Mouse (Mus musculus) adrenal gland, postnatal 25 days (tissue): ENCODE measurements around the gene Nipal3. TPM values are rescaled to one million over a fixed set of nuclear protein-coding genes. Genes with fewer than 3 reads are reported as not detected.
A peak's percentile ranks its signal among the peaks of the same experiment; 100 is the strongest.

Experiments
- DNase-seq: peaks from one replicate; pipeline ENCODE4 v3.0.0; 2021; ENCODE audit warnings: mixed read lengths
- long read RNA-seq: library from polyadenylated mRNA; stranded (forward); transcript quantifications from one replicate; pipeline ENCODE4 v2.0.0, GENCODE M21; 2021
- total RNA-seq: library from RNA; stranded (reverse); gene quantifications from 2 replicates; pipeline ENCODE4 v1.2.3, GENCODE M21; 2021

Gene Nipal3
- total RNA-seq = 12.7 and 26.6 TPM in 2 replicates
- long read RNA-seq, full-length matches to known transcripts = 3 of 9 reads
- long read RNA-seq, partial matches to known transcripts = 1 of 9 reads
- long read RNA-seq, other reads (novel, unspliced or antisense) = 5 of 9 reads

DNA sequence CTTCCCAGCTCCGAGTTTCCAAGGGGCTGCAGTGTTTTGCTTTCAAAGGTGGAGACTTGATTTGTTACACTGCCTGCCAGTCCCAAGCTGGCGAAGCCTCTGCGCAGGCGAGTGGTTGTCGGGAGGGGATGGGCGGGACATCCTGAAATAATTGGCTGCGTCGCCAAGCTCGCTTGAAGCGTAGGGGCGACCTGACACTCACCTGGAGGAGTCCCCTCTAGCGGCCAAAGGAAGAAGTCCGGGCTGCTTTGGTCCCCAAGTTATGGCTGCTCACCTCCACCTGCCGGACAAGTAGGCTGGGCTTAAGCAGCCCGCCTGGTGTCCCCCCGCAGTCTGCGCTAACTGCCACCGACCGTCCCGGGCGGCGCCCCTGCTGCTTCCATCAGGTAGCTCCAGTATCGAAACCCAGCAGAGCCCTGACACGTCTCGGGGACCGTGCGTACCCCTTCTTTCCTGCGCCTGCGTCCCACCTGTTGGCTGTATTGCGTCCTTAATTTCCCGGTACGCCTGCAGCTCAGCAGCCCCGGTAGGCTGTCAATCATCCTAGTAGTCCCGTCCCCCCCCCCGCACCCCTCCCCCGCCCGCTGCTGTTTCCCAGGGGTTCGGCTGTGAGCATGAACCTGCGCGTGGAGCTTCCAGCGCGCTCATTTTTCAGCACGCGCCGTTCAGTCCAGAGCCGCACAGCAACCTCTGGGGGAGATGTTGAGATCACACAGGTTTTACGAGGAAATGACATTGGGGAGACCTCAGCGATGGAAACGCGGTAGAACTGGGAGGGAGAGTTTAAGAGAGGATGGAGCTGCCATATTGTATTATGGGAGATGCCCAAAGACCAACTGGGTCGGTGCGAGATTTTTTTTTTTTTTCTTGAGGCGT lies at the start of gene Nipal3, which contains the start of gene Stpg1:
TSS of gene Nipal3 (minus strand) at position 518 of the 876 bp plus-strand sequence.
TSS of gene Stpg1 (plus strand) at position 270 of the 876 bp plus-strand sequence.
- DNase-seq = peak; percentile 87

DNA sequence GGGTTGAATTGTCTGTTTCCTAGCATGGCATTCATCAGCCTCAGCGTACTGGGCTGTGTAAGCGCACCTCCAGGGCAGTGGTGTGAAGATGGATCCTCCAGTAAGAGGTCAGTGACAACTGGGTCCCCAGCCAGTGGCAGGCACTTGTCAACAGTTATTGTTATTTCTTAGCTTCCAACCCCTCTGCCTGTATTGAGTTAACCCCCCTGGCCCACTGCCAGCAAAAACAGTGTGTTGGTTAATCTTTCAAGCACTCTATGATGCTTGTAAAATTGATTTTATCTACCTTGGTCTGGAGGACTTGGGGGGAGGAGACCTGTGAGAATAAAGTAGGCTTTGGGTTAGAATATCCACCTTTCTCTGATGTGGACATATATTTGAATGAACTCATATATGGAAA lies 49.4 kb upstream of the Nipal3 start:
- no peak for DNase-seq

DNA sequence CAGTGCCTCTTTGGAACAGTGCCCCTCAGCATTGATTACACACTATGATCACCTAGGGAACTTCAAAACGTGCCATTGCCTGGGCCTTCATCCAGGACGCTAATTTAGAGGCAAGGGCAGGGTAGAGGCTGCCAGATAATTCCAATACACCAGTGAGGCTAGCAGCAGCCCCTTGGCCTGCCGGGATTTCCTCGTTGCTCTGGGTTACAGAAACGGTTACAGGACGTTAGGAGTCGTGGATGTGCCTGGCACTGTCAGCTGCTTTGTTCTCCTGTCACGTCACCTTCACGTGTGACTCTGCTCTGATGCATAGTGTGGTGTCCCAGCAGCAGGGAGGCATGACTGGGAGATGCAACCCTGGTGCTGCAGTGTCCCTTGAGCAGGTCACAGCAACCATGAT lies 45.2 kb upstream of the Nipal3 start:
- no peak for DNase-seq

DNA sequence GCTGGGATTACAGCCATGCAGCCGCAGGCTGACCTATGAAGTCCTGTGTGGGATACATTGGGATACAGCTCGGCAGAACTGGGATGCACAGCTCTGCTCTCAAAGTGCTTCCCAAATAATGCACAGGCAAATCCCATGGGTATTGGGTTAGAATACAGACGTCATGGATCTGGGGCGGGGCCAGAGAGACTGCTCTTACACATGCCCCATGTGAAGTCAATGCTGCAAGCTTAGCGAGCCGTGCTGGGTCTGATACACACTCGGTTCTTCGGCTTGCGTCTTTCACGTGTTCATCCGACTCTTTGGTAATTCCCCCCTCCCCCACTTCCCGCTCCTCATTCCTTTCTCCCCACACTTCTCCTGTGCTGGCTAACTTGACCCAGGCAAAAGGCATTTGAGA lies 44.2 kb upstream of the Nipal3 start:
- no peak for DNase-seq

DNA sequence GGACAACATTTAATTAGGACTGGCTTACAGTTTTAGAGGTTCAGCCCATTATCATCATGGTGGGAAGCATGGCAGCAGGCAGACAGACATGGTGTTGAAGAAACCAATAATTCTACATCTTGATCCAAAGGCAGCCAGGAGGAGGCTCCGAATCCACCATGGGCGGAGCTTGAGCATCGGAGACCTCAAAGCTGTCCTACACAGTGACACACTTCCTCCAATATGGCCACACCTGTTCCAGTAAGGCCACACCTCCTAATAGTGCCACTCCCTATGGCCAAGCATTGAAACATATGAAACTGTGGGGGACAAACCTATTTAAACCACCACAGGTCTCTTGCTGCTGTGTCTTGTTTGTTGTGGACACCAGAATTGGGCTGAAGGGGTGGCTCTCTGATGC lies 40.2 kb upstream of the Nipal3 start:
- no peak for DNase-seq

DNA sequence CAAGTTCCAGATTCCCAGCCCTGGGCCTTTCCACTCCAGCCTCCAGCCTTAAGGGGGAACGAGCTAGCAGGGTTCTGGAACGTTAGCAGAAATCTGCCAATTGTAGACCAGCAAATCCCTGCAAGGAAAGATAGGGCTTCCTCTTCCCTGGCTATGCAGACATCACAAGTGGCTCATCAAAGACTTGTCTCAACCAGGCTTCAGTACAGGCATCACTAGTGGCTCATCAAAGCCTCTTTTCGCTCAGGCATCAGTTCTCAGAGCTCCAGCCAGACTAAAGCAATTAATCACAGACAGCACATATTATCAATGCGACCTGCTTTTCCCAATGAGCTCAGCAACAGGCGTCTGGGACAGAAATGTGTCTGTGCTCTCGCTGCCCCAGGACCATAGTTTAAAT lies 38.2 kb upstream of the Nipal3 start:
- no peak for DNase-seq

DNA sequence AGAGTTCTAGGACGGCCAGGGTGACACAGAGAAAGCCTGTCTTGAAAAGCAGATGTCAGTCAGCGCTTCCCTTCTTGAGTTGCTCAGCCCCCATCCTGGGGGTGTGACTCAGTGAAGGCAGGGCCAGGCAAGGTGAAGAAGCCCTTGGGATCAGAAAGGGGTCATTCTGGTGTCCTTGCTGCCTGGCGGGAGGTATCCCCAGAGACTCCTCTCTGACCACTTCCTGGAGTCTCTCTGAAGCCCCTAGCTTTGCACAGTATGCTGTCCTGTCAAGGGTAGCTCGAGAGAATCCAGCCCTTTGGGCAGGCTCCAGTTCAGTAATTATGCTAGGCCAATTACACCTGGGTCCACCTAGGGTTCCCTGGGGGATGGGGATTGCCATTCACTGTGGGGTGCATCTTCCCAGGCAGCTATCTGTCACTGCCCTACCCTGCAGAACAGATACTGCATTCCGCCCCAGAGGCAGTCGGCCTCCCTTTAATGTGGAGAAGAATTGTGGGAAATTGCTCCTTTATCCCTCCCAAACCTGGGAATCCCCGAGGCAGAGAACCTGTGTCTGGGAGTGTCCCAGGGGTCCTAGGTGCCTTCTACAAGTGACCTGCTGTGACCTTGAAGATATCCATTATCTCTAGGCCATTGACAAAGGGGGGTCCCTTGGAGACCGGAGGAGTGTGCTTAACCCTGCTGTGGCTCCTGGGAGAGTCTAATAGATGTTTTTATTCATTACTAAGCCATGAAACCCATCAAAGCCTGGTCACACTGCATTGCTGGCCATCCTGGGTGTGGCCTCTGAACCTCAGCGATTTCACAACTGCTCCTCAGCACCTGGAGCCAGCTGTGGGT lies 37.2 kb upstream of the Nipal3 start:
- DNase-seq = no peak

DNA sequence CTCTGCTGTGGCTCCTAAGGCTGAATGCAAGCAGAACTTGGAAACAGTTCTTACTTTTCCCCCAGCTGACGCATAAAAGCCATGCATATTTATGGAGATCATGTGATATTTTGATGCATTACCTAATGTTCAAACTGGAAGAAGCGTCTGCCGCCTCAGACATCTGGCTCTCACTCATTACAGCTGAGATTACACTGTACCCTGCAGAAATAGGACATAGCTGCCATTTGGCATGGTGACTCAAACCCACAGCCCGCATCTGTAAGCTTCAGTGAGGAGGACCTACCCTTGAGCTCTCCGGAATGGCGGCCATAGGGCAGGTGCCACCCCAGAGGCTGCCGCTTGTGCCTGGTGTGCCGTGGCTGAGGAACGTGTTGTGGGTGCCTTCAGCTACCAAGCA lies 36.4 kb upstream of the Nipal3 start:
- no peak for DNase-seq

DNA sequence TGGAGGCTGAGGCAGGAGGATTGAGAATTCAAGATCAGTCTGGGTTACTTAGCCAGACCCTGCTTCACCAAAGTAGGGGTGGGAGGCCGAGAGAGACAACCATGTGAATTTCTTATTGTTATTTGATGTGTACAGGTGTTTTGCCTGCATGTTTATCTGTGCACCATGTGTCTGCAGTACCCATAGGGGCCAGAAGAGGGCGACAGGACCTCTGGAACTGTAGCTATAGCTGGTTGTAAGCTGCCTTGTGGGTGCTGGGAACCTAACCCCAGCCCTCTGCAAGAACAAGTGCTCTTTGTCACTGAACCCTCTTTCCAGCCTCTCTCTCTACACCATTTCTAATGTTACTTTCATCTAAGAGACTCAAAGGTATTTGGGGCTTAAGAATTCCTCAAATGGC lies 35.4 kb upstream of the Nipal3 start:
- DNase-seq = no peak

DNA sequence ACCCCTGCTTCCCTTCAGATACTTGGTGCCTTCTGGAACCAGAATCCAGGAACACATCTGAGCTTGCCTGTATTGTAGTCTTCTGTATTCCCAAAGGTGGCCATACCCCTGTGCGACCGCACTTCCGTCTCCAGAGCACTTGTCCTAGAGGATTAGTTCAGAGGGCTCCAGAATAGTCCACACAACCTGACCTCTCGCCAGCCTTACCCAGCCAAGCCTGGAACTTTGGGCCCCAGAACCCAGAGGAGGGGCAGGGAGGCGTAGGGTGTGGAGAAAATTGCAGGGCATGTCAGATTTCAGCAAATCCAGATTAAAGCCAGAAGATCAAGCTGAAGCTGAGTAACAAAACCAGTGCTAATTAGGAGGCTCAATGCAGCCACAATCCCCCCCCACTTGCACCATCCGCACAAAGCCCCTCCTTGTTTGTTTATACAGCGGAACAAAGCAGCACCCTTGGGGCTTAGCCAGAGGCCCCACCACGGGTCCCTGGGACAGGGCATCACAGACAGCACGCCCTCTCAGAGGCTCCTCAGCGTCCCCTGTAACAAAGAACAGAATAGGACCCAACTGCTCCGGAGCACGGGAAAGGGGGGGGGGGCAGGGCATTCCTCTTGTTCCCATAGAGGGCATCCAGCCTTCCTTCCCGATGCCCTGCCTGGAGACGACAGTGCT lies 31.3 kb upstream of the Nipal3 start:
- no peak for DNase-seq

DNA sequence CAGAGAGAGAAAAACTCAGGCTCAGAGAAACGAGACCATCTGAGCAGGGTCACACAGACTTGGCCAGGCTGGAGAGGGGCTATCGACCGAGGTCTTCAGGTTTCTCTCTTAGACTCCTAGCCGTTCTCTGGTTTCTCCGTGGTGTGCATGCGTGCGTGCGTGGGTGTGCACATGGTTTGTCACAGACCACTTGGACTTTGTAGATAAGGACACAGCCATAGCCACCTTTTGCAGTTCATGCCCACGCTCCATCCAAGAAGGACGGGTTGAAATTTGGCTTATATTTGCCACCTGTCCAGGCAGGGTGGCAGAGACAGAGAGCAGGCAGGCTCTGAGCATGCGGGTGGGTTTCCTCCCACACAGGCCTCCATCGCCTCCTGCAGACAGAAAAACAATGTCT lies 30.2 kb upstream of the Nipal3 start:
- DNase-seq = no peak

DNA sequence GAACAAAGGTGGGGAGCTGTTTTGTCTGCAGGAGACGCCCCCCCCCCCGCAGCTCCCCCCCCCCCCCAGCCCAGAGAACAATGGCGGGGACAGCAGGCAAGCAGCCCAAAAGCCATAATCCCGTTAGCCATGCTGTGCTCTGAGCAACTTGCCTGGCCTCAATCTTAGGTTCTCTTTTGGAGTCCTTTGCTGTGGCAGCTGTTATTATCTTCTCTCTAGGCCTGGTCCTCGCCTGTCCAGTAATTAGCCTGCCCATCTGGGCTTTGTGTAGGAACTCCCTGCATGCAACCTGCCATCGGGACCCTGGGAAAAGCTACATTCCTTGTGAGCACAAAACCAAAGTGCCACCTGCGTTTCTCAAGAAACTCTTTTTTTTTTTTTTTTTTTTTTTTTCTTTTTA lies 29.1 kb upstream of the Nipal3 start:
- no peak for DNase-seq

DNA sequence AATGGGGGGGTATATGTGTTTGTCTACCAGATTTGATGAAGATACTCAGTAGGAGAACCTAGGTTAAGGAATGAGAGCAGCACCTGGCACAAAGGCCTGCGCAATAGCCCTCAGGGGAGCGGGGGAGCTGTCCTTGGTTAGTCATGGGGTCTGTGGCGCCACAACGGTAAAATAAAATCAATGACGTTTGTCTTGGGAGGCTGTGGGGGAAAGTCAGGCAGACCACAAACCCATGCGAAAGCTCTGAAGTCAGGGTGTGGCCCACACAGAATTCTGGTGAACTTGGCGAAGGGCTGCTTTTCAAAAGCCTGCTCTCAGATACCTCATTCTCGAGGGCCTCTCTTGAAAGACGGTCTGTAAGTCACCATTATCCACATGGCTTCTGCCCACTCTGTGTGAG lies 25.6 kb upstream of the Nipal3 start:
- no peak for DNase-seq

DNA sequence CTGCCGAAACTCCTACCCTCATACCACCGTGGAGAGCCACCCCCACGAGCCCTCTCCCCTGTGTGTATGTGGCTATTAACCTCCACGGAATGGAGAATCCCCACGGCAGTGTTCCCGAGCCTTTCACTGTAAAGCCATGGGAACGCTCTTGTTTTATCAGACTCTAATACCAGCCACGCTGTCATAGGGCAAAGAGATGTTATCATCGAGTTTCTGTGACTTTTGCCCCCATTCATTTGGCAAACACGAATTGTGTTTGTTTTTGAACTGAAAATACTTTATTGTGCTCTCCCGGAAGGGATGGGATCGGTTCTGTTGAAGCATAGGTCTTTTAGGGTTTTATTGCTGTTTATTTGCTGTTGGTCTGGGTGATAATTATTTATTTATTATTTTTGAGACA lies 23.3 kb upstream of the Nipal3 start:
- no peak for DNase-seq

DNA sequence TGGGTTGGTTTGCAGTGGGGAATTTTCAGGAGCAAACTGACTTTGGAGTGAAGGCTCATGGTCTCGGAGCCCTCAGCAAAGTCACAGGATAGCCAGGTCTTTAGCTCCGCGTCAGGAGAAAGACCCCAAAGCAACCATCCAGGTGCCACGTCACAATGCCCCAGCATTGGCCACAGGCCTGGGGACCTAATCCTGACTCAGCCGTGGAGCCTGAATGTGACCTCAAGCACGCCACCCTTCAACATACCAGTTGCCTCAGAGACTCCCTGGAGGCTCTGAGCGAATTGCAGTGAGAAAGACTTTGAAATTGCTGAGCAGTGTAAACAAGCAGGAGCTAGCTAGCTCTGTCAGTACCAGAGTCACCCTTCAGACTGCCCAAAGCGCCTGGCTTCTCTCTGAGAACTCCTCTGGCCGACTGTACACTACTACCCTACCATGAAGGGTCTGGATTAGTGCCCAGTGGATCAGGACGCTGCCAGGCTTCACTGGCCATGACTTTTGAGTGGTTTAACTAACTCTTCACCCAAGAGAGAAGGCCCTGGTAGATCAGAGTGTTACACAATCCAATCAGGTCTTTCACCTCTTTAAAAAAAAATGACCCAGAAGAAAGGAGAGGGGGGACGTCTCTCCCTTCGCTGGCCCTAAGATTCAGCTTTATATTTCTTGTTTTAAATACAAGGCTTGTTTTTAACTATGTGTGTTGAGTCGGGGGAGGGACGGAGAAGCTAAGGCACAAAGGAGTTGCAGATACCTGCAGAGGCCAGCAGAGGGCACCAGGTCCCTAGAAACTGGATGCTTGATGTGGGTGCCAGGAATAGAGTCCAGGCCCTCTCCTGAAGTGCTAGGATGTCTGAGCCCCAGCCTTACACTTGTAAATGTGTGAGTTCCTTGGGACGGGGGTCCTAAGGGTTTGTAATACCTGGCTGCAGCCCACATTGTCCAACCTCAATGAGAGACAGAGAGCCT lies 21.8 kb upstream of the Nipal3 start:
- peak; percentile 61 for DNase-seq

DNA sequence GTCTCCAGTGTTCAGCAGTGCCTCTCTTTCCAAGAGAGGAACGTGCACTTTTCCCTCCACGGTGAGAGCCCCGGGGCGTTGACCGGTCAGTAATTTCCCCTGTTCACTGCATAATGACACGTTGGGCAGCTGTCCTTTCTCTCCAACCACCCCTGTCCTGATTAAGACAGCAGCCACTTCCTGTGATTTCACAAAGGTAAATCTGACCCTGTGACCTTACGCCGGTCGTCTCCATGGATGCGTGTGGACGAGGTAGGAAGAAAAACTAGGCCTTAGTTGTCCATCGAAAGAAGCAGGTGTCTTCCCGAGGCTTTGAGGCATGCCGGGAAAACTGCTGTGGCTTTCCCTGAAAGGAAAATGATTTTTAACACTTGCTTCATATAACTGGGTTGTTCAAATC lies 20.1 kb upstream of the Nipal3 start:
- no peak for DNase-seq

DNA sequence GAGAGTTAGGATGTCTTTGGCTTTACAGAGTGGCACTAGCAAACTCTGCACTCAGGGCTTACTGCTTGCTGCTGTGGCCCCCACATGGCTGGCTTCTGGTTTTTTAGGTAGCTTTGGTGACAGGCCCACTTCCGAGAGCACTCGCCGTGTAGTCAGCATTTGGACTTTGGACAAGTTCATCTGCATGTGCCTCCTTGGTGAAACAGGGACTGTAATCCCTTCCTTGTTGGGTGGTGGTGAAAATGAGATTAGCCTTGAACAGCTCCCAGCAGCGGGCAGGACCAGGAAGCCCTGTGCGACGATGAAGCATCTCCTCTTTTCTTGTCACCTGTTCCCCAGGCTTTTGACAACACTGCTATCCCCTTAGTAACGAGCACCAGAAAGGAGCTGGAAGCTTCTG lies 19.0 kb upstream of the Nipal3 start:
- DNase-seq = no peak

DNA sequence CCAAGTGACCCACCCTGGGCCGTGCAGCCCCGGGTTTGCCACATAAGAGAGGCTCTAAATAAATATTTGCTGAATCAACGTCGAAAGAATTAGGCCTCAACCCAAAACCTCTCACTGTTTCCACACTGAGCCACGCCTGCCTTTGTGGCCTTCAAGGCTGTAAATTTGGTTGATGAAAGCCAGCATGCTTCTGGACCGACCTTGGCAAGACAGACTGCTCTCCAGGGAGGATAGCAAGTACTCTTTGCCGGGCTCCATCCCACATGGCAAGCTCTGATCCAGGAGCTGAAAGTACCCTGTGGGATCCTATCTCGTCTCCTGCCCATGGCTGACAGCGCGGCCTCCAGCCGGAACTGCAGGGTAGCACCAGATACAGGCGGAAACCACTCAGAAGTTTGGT lies 14.7 kb upstream of the Nipal3 start:
- peak; percentile 40 for DNase-seq

DNA sequence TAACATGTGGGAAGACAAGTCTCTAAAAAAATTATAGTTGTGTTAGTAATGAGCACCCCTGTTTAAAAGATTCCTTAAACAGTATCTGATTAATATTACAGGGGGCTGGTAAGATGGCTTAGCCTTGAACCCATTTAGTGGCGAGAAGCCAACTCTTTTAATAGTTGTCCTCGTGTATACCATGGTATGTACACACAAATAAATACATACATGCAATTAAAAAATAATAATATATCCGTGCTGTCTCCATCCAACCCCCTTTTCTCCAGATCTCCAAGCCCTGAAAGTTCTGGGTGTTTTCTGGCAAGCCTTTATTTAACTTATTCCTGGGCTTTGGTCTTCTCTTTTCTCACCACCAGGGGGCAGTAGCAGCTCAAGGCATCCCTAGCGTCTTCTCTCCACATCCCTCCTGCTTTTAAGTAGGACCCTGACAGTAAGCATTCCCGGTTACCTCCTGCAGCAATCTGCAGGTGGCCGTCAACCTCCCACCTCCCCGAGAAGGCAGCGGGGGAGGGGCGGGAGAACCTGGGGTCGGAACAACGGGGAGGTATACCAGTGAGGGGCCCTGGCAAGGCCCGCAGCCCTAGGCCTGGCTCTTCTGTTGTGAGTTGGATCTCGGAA lies 13.7 kb upstream of the Nipal3 start:
- peak; percentile 55 for DNase-seq

DNA sequence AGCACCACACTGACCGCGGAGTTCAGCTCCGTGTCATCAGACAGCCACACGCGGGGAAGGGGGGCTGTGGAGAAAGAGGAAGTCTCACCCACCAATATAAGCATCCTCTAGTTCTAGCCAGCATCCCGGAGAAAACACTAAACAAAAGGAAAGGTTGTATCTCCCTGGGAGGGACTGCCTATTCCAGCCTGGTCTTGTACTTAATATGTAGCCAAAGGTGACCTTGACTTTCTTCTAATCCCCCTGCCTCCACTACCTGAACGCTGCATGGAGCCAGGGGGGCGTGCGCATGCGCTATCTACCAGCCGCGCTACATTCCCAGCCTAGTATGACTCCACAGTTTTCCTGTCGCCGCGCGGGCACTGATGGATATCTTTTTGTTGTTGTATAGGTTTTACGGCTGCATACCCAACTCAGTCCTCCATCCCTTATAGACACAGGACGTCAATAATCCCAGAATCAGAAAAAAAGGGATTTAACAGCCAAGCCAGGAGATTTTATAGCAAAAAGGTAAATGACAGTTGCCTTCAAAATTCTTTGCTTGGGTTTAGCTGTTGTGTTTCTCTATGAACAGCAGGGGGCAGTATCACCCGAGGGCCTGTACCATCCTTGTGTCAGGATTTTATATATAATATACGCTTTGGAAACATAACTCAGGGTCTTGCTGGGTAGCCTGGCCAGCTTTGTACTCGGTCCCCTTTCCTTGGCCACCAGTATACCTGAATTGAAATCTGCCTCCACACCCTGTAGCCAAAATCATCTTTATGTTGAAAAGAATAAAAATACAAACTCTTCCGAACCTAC lies 12.9 kb upstream of the Nipal3 start:
- peak; percentile 32 for DNase-seq
